Mouse (Mus musculus): ENCODE measurements around the gene Cd200r2. TPM values are rescaled to one million over a fixed set of nuclear protein-coding genes. Genes with fewer than 3 reads are reported as not detected.
"Not testable (repeated sequence)": the region's sequence is repeated elsewhere in the genome, so short reads cannot be mapped to it uniquely, and the experiment has no call there.

Cd200r2 gene
- total RNA-seq (2021) = not detected
- long read RNA-seq, experiment 1 = 0 reads
- long read RNA-seq, experiment 2 = 0 reads

DNA sequence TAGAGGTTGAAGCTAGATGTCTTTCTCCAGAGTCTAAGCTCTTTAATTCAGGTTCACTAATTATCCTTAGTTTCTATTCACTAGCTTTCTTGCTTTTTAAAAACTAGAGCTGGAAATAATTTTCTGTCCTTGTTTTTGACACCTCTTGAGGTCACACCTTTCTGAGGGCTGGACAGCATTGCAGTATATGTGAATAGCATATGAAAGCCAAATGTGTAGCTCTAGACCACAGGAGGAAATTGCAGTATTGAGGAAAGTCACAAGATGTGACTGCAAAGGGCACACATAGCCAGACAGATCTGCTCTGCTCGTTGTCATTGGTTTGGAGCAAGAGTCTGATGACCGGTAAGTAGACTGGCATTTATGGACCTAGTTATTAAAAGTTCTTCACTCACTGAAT is at the start of gene Cd200r2:
TSS of gene Cd200r2 (plus strand) at position 301 of the 400 bp plus-strand sequence.
- DNase-seq (ENCODE audit: low spot score in 2 of 2) = no peak

DNA sequence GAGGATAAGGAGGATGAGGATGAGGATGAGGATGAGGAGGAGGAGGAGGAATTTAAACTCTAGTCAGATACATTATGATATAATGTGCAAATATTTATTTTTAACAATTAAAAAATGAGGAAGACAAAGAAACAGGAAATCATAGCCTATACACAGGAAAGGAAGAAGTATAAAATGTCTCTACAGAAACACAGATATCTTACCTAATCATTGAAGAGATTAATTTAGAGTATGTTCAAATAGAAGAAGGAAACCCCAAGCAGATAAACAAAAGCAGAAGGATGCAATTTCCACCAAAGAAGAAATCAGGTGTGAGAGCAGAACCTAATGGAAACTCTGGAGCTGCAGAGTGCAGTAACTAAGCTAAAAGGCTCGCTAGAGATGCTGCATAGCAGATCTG is 48.9 kb upstream of the Cd200r2 start:
- DNase-seq (ENCODE audit: low spot score in 2 of 2) = no peak

DNA sequence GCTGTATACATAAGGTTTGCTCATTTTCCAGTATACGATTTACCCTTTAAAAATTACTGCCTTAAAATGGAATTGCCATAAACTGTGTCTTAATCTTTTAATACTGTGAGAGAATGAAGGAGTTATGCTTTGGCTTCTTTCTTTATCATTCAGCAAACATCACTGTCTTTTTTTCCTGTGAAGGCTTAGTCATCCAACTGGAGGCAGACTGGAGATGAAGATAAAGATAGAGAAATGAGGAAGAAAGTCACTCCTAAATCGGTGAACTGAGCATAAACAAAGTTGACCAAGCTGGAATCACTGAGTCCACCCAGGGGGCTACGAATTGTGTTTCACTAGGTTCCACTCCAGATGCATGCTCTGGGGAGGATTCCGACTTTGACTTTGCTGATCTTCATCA is 46.4 kb upstream of the Cd200r2 start:
- no peak for DNase-seq (ENCODE audit: low spot score in 2 of 2)

DNA sequence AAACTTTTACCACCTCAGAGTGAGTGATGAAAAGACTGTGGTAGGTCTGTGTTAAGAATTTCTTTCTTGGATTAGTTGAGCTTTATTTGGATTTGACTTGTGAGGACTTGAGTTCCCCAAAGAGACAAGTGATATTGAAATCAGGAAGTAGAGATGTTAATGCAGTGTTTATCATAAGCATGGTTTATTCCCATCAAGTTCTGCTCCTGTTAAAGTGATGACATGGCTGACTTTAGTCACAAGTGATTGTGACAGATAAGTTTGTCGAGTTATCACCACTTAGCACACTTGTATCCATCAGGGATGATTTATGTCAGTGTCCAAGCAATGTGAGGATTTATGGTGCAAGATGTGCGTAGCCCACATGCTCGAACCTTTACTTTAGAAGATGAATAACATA is 34.6 kb upstream of the Cd200r2 start:
- DNase-seq (ENCODE audit: low spot score in 2 of 2) = no peak

DNA sequence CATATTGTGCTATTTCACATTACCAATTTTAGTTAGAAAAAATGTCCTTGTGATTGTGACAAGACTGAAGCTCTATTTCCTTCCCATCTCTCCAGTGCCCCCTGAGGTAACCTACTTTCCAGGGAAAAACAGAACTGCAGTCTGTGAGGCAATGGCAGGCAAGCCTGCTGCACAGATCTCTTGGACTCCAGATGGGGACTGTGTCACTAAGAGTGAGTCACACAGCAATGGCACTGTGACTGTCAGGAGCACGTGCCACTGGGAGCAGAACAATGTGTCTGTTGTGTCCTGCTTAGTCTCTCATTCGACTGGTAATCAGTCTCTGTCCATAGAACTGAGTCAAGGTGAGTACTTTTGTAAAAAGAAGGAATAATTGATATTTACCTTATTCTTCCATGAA is 33.7 kb upstream of the Cd200r2 start:
- DNase-seq (ENCODE audit: low spot score in 2 of 2) = not testable (repeated sequence)

DNA sequence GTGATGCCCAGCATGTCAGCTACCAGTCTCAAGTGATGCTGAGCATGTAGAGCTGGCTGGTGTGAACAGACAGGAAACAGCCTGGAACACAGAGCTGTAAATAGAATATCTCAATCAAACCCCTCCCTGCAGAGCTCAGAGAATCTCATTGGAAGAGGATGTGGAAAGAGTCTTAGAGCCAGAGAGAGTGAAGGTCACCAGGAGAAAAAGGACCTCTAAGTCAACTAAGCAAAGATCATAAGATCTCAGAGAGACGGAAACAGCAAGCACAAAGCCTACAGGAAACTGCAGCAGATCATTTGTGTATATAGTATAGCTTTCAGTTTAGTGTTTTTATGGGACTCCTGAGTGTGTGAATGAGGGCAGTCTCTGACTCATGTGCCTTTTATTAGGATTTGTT is 8.3 kb downstream of the Cd200r2 start:
- DNase-seq (ENCODE audit: low spot score in 2 of 2) = no peak

DNA sequence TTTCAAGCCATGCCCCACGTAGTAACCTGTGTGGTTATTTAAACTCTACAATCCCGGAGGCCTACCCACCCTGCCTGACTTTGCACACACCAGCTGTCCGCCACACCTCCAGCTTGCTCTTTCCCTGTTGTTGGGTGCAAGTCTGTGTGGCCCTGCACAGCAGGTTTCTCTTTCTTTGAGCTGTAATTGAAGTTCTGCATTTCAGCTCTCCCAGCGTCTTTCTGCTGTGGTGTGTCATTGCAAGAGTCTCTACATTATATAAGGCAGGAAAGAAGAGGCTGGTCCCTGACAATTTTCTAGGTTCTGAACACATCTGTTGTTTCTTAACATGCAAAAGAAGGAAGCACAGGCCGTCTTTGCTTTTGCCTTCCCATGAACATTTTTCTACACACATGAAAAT is 9.7 kb downstream of the Cd200r2 start:
- no peak for DNase-seq (ENCODE audit: low spot score in 2 of 2)

DNA sequence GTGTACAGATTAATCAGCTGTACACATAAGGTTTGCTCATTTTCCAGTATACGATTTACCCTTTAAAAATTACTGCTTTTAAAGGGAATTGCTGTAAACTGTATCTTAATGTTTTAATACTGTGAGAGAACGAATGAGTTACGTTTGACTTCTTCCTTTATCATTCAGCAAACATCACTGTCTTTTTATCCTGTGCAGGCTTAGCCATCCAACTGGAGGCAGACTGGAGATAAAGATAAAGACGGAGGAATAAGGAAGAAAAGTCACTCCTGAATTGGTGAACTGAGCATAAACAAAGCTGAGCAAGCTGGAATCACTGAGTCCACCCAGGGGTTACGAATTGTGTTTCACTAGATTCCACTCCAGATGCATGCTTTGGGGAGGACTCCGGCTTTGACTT is 10.7 kb downstream of the Cd200r2 start:
- no peak for DNase-seq (ENCODE audit: low spot score in 2 of 2)

DNA sequence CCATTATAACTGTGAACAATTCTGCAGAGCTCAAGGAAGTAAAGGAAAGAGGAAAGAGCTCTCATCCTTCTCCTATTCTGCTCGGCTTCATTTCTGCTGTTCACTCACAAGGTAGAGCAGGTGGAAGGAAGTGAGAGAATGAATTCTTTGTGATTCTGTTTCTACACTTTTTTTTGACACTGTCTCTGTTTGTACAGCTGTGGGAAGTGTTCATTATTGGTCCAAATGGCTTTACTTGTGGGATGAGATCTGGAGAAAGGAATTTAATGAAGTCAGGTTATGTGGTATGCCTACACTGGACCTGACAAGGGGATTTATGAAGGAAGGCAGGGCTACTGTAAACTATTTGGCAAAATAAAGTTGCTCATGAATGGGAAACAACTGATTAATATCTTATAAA is 23.9 kb downstream of the Cd200r2 start:
- no peak for DNase-seq (ENCODE audit: low spot score in 2 of 2)

DNA sequence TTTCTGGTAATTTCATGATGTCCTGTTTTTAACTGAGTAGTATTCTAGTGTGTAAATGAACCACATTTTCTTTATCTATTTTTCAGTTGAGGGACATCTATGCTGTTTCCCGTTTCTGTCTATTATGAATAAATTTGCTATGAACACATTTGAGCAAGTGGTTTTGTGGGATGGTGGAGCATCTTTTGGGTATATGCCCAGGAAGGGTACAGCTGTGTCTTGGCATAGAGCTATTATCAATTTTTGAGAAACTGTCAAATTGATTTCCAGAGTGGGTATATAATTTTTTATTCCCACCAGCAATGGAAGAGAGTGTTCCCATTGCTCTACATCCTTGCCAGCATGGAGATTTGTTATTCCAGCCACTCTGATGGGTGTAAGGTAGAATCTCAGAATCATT is 65.1 kb downstream of the Cd200r2 start:
- DNase-seq (ENCODE audit: low spot score in 2 of 2) = no peak

DNA sequence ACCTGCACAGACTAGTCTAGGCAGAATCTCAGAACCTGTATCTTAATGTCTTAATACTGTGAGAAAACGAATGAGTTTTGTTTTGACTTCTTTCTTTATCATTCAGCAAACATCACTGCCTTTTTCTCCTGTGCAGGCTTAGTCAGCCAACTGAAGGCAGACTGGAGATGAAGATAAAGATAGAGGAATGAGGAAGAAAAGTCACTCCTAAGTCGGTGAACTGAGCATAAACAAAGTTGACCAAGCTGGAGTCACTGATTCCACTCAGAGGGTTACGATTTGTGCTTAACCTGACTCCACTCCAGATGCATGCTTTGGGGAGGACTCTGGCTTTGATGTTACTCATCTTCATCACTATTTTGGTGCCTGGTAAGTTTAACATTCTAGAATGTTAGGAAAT is 76.6 kb downstream of the Cd200r2 start, which contains the start of gene Cd200r3:
TSS of gene Cd200r3 (plus strand) at position 211 of the 400 bp plus-strand sequence.
- DNase-seq (ENCODE audit: low spot score in 2 of 2) = no peak

DNA sequence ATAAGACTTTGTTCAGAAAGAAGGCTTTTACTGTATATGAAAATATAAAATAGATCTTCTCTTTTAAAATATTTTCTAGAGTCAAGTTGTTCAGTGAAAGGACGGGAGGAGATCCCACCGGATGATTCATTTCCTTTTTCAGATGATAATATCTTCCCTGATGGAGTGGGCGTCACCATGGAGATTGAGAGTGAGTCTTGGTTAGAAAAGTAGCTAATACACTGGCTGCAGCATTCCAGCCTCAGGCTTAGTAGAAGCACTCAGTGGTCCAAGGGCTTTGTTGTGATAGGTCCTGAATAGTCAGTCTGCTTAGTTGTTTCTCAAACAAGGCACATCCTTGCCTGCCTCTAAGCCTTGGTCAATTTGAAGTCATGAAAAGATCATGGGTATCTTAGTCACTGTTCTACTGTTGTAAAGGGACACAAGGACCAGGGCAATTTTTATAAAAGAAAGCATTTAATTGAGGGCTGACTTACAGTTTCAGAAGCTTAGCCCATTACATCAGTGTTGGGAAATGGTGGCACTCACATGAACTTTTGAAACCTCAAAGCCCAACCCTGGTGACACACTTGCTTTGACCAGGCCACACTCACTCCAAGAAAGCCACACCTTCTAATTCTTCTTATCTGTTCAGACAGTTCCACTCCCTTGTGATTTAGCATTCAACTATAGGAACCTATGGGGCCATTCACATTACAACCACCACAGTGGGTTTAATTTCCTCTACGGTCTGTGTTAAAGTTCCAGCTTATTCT is 84.6 kb downstream of the Cd200r2 start:
- no peak for DNase-seq (ENCODE audit: low spot score in 2 of 2)

DNA sequence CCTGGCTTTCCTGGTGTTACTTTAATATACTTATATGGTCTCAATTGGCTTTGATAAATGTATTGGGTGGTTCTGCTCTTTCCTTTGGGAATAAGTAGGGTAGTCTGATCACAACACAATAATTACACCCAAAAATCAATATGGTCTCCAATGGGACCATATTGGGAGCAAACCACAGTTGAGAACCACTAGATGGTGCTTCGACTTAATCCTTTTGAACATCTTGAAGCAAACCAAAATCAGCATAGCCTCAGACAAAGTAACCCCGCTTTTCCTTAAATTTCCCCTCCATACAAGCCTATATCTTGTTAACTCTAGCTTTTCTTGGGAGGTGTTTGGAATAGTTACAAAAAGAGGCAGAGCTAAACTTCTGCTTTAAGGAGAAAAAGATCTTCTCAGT is 95.4 kb downstream of the Cd200r2 start:
- no peak for DNase-seq (ENCODE audit: low spot score in 2 of 2)

DNA sequence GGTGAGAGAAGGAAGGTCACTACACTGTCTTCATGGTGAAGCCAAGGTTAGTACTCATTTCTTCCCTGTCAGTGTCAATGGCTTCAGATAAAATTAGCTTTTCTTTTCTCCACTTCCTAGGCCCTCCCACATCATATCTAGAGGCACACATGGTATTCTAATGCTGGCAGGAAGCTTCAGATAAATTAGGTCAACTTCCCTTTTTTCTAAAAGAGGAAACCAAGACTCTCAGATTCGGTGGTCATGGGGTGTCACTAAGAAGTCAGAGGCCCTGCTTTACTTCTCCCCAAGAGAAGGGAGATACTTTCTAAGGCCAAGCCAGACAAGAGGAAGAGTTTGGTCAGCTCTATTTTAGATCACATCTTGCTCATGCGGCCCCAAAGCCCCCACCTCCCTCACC is 95.9 kb downstream of the Cd200r2 start:
- DNase-seq (ENCODE audit: low spot score in 2 of 2) = no peak

DNA sequence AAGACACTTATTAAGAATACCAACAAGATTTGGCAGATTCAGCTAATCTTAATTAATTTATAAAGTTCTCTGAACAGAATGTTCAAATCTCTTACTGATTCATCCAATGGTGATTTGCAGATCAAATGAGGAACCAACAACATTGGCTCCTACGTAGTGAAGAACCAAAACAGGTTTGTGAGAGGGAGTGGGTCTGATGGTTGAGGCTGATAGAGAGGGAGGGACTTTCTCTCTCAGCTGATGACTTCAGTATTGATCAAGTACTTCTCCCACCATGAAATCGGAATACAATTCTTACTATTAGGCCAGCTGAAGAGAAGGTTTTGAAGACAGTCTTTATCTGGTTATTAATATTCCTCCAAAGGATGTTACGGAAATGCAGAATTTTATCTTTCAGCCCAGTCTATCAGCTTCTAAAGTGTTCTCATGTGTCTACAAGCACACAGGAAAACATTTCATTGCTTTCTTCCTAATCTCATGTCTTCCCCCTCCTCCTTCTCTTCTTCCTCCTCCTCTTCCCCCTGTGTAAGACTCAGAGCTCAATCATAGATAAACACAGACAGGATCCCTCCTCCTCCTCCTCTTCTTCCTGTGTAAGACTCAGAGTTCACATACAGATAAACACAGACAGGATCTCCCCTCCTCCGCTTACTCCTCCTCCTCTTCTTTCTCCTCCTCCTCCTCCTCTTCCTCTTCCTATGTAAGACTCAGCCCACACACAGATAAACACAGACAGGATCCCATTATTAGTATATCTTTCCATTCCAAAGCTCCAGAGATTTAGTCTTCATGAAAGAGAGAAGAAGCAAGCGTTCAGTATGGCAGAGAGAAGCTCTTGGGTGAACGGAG is 97.9 kb downstream of the Cd200r2 start:
- no peak for DNase-seq (ENCODE audit: low spot score in 2 of 2)

DNA sequence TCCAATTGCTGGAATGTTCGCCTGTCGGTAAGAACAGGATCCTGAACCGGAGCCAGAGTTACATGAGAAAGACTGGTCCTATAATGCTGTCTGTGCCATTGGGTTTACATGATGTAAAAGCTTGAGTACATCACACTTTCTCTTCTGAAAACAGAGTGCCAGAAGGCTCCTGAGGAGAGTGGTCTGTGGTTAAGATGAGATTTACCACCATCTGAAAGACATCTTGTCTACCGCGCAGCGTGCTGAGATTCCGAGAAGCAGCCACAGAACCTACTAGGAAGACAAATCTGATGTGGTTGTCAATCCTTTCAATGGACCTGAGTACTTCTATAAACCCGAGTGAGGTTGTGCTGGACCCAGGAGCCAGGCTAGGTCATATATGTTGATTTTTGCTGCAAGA is 98.5 kb downstream of the Cd200r2 start:
- no peak for DNase-seq (ENCODE audit: low spot score in 2 of 2)

Other genes with a start within 250 kb of the Cd200r2 start
- gene Nepro, start 142.8 kb upstream of the Cd200r2 start, total RNA-seq (2021) = 1 to 10 TPM; 5.8 to 6.6 TPM
- gene Gtpbp8, start 120.7 kb upstream of the Cd200r2 start, total RNA-seq (2021) = 10 to 100 TPM; 14.9 to 16.6 TPM
- gene Cd200r1, start 101.4 kb upstream of the Cd200r2 start, total RNA-seq (2021) = 1 to 10 TPM; 1.3 TPM
- gene Cd200r4, start 55.4 kb upstream of the Cd200r2 start, total RNA-seq (2021) = under 1 TPM; 0.15 to 0.29 TPM
- gene Cd200r3, start 76.6 kb downstream of the Cd200r2 start, total RNA-seq (2021) = 1 to 10 TPM; 1.6 to 2.0 TPM
- gene Ccdc80, start 226.3 kb downstream of the Cd200r2 start, total RNA-seq (2021) = 100 to 1,000 TPM; 163 to 171 TPM

All from gastrocnemius, postnatal 4 days (tissue).